Mouse (Mus musculus) liver, adult 2 months (tissue): ENCODE results near the gene Abl1. TPM values are rescaled to one million over a fixed set of nuclear protein-coding genes. Genes with fewer than 3 reads are reported as not detected.

Experiments used
- DNase-seq: peaks from one replicate; pipeline ENCODE4 v3.0.0-alpha.2; 2011; ENCODE audit warnings: low read depth, low spot score; ENCODE audit errors: extremely low read depth
- H3K27ac ChIP-seq: fragments of 200-500 bp; replicated peaks from 2 replicates; pipeline ENCODE4 v1.5.1; 2012; ENCODE audit warnings: low read depth, mild to moderate bottlenecking, control low read depth, inconsistent platforms, low read length; ENCODE audit not compliant: insufficient read depth
- H3K27me3 ChIP-seq: fragments of 200-500 bp; 2 replicates; pipeline ENCODE4 v1.6.1; 2012; ENCODE audit warnings: mild to moderate bottlenecking, moderate library complexity, low read length, inconsistent platforms; ENCODE audit not compliant: control insufficient read depth, insufficient read depth
- H3K36me3 ChIP-seq: fragments of 200-500 bp; 2 replicates; pipeline ENCODE4 v1.6.1; 2012; ENCODE audit warnings: low read length, inconsistent platforms; ENCODE audit not compliant: control insufficient read depth, insufficient read depth
- H3K4me1 ChIP-seq: fragments of 200-500 bp; 2 replicates; pipeline ENCODE4 v1.6.1; 2011; ENCODE audit warnings: low read length; ENCODE audit not compliant: control insufficient read depth, insufficient read depth
- H3K4me3 ChIP-seq: fragments of 200-500 bp; 2 replicates; pipeline ENCODE4 v1.5.1; 2011; ENCODE audit warnings: low read depth, mild to moderate bottlenecking, control low read depth, low read length, moderate library complexity; ENCODE audit not compliant: insufficient read depth
- H3K79me2 ChIP-seq: fragments of 200-500 bp; 2 replicates; pipeline ENCODE4 v1.6.1; 2012; ENCODE audit warnings: inconsistent platforms, mild to moderate bottlenecking, low read length, moderate library complexity; ENCODE audit not compliant: control insufficient read depth, insufficient read depth
- H3K9ac ChIP-seq: fragments of 200-500 bp; 2 replicates; pipeline ENCODE4 v1.6.1; 2012; ENCODE audit warnings: low read depth, mild to moderate bottlenecking, control low read depth, inconsistent platforms, low read length
- CTCF ChIP-seq: fragments of 200-500 bp; IDR thresholded peaks from 2 replicates; pipeline ENCODE4 v1.5.1; 2011; ENCODE audit warnings: low read depth, low read length, control low read depth
- POLR2A ChIP-seq: fragments of 200-500 bp; IDR thresholded peaks from 2 replicates; pipeline ENCODE4 v1.6.1; 2011; ENCODE audit warnings: low read length, control low read depth; ENCODE audit not compliant: insufficient read depth; ENCODE audit errors: extremely low read depth
- WGBS: fragments of 180-500 bp; shearing (Covaris S2); methylation state at CpG from one replicate; pipeline ENCODE4 v1.1.7; 2018; 5-methylcytosine and 5-hydroxymethylcytosine counted together
- polyA plus RNA-seq: library from polyadenylated mRNA; depleted of rRNA; stranded (reverse); fragments of >200 nt; gene quantifications from 2 replicates; pipeline ENCODE4 v1.2.3, GENCODE M21; 2012
- total RNA-seq: library from RNA; depleted of rRNA; stranded (reverse); fragments of >200 nt; gene quantifications from 2 replicates; pipeline ENCODE4 v1.2.3, GENCODE M21; 2014

Gene Abl1
- total and polyA plus RNA-seq, 2 experiments: 13.9 to 14.1 TPM

- TF ChIP-seq CTCF (no peak), POLR2A (no peak)
- Histone ChIP-seq H3K79me2 (peaks cover 36% of the 10 kb centered on the region), H3K4me3 (no peak overlapping the region), H3K36me3 (no peaks in the 10 kb centered on the region), H3K27me3 (no peaks in the 10 kb centered on the region), H3K4me1 (peaks cover 19% of the 10 kb centered on the region), H3K9ac (no peak overlapping the region), H3K27ac (peak overlapping the region; percentile 78)
- DNase-seq: peak; percentile 81
- 2% methylated on average over 7 of the region's 7 CpGs for WGBS
Observed at GRCm38 (mm10) chr2:31770781-31771441, 82.7 kb downstream of the Abl1 start.

GRCm38 (mm10) chr2:31776479-31776878 is 88.3 kb downstream of the Abl1 start:
- peaks cover 26% of the 10 kb centered on the region for H3K79me2 ChIP-seq
- no peak for TF ChIP-seq POLR2A
- TF ChIP-seq CTCF: no peak
- H3K27me3 ChIP-seq: no peaks in the 10 kb centered on the region
- no peak overlapping the region for H3K4me3 ChIP-seq
- WGBS: 98% methylated on average over 3 of the region's 3 CpGs
- DNase-seq: no peak
- peaks cover 4% of the 10 kb centered on the region for H3K4me1 ChIP-seq
- H3K27ac ChIP-seq: no peak overlapping the region
- no peak overlapping the region for H3K9ac ChIP-seq
- H3K36me3 ChIP-seq: peaks cover 10% of the 10 kb centered on the region; the same call in 1 of the 2 replicates

GRCm38 (mm10) chr2:31779258-31779657 is 91.1 kb downstream of the Abl1 start:
- TF ChIP-seq CTCF: no peak
- no peak overlapping the region for H3K4me3 ChIP-seq
- H3K36me3 ChIP-seq: peaks cover 10% of the 10 kb centered on the region; the same call in 1 of the 2 replicates

GRCm38 (mm10) chr2:31782958-31783602 is 94.9 kb downstream of the Abl1 start:
- Histone ChIP-seq H3K27me3 (no peaks in the 10 kb centered on the region), H3K79me2 (peaks cover 6% of the 10 kb centered on the region; the same call in 1 of the 2 replicates), H3K4me1 (no peaks in the 10 kb centered on the region), H3K36me3 (peaks cover 12% of the 10 kb centered on the region; the same call in 1 of the 2 replicates), H3K9ac (no peak overlapping the region), H3K27ac (no peak overlapping the region), H3K4me3 (no peak overlapping the region)
- no peak for TF ChIP-seq POLR2A
- TF ChIP-seq CTCF: no peak
- DNase-seq: no peak
- 86% methylated on average over 8 of the region's 8 CpGs for whole genome bisulfite sequencing

More at GRCm38 (mm10) chr2:31779258-31779657, 91.1 kb downstream of the Abl1 start:
- H3K27ac ChIP-seq: no peak overlapping the region
- 78% methylated on average over 2 of the region's 2 CpGs for WGBS
- no peak for DNase-seq
- no peaks in the 10 kb centered on the region for H3K4me1 ChIP-seq
- H3K9ac ChIP-seq: no peak overlapping the region
- peaks cover 10% of the 10 kb centered on the region; the same call in 1 of the 2 replicates for H3K79me2 ChIP-seq
- H3K27me3 ChIP-seq: no peaks in the 10 kb centered on the region

DNA sequence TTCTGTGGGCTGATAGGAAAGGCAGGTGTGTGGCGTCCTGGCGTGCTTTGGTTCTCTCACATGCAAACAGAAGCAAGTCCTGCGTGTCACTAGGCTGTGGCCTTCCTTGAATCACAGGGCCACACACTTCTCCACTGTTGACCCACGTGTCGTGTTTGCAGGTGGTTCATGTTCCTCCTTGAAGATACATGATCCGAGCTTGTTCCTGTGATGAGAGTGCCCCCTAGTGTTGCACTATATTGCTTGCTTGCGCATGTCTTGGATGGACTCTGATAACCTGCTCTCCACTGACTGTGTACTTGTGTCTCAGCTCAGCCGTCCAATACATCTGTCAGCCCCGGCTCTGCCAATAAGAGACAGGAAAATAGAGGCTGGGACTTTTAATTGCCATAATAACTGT is 96.9 kb downstream of the Abl1 start:
- Histone ChIP-seq H3K4me1 (no peaks in the 10 kb centered on the region), H3K4me3 (no peak overlapping the region), H3K27me3 (no peaks in the 10 kb centered on the region), H3K27ac (no peak overlapping the region), H3K79me2 (peaks cover 3% of the 10 kb centered on the region; the same call in 1 of the 2 replicates), H3K36me3 (peaks cover 5% of the 10 kb centered on the region; the same call in 1 of the 2 replicates), H3K9ac (no peak overlapping the region)
- 29% methylated on average over 9 of the region's 9 CpGs for WGBS
- DNase-seq: peak; percentile 77
- TF ChIP-seq CTCF: peak; percentile 68
- no peak for TF ChIP-seq POLR2A

DNA sequence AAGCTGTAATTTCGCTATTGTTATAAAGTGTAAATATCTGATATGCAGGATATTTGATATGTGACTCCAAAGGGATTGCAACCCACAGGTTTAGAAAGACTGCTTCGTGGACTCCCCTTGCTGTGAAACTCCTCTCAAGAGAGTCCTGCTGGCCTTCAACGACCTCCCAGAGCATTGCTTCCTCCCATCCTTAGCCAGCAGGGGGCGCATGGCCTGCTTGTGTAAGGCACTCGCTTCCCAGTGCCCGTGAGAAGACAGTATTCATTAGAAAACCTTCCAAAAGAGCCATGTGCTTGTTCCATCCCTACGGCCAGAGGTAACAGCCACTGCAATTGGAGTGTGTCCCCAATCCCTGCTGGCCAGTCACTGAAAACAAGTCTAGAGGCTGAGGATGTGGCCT is 98.9 kb downstream of the Abl1 start:
- no peak overlapping the region for H3K27ac ChIP-seq
- H3K79me2 ChIP-seq: peaks cover 3% of the 10 kb centered on the region; the same call in 1 of the 2 replicates
- no peaks in the 10 kb centered on the region for H3K27me3 ChIP-seq
- peak; percentile 30 for DNase-seq
- TF ChIP-seq CTCF: peak; percentile 91
- no peak for TF ChIP-seq POLR2A
- peaks cover 15% of the 10 kb centered on the region; the same call in 1 of the 2 replicates for H3K36me3 ChIP-seq
- no peak overlapping the region for H3K9ac ChIP-seq
- WGBS: 37% methylated on average over 7 of the region's 7 CpGs
- no peak overlapping the region for H3K4me3 ChIP-seq
- no peaks in the 10 kb centered on the region for H3K4me1 ChIP-seq
